Mouse (Mus musculus) stomach, postnatal 0 days (tissue): ENCODE data around the gene Cyp4v3.

Experiments
- CTCF ChIP-seq: IDR thresholded peaks from 2 replicates; pipeline ENCODE4 v1.5.1; 2016; ENCODE audit warnings: antibody characterized with exemption, low read depth, mild to moderate bottlenecking, moderate library complexity
- EP300 ChIP-seq: optimal IDR thresholded peaks from 2 replicates; pipeline ENCODE3; 2016; ENCODE audit warnings: antibody characterized with exemption

DNA sequence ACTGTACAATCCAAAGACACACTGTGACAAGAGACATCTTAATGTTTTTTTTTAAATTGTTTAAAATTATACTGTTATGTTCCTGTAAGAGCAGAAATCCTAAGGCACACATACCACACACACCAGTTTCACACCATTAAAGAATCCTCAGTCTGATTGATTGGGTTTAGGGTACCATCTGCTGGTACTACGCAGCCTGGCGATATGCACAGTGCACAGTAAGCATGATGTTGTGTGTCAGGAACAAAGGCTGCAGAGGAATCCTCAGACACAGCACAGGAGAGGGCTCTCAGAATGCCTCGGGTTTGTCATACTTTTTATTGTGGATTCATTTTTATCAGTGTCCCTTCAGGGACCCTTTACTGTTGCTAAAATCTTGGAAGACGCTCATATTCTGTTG, 58.7 kb downstream of the Cyp4v3 start:
- TF ChIP-seq CTCF: no peak
- TF ChIP-seq EP300: no peak
